Mouse (Mus musculus): ENCODE results near the gene Kpna2. TPM values are rescaled to one million over a fixed set of nuclear protein-coding genes. Genes with fewer than 3 reads are reported as not detected.
A peak's percentile ranks its signal among the peaks of the same experiment; 100 is the strongest.
"Not testable (repeated sequence)": the region's sequence is repeated elsewhere in the genome, so short reads cannot be mapped to it uniquely, and the experiment has no call there.

Kpna2 gene
- polyA plus RNA-seq, 1 experiment from 2014 or later, result 444 TPM

DNA sequence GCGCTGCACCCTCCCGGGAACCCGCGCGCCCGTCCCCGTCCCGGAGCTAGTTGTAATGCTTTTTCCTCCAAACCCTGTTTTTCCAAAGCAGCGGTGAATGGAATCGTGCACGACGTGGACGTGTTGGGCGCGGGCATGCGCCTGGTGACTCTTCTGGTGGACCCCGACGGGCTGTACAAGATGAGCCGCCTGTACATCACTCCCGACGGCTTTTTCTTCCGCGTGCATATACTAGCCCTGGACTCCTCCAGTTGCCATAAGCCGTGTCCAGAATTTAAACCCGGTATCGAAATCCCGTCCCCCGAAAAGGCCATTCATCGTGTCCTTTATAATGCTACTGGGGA, 28.9 kb upstream of the Kpna2 start:
- peak overlapping the region; percentile 64 for H3K4me2 ChIP-seq (replicated peaks)
- peak overlapping the region; percentile 74 for H3K27ac ChIP-seq
- H3K36me3 ChIP-seq, result no peaks in the 10 kb centered on the region
- peak overlapping the region; percentile 64 for H3K4me3 ChIP-seq
- H3K27me3 ChIP-seq, result peaks cover 21% of the 10 kb centered on the region
- H3K9ac ChIP-seq, result peak overlapping the region; percentile 70
- peak; percentile 58; the same call in 1 of the 2 replicates for ATAC-seq (ENCODE audit: insufficient number of reproducible peaks, insufficient read depth, low FRiP score, low TSS enrichment)
- H3K4me1 ChIP-seq, result peaks cover 30% of the 10 kb centered on the region
- no peaks in the 10 kb centered on the region for H3K9me3 ChIP-seq
- WGBS, result 3% methylated on average over 28 of the region's 29 CpGs

DNA sequence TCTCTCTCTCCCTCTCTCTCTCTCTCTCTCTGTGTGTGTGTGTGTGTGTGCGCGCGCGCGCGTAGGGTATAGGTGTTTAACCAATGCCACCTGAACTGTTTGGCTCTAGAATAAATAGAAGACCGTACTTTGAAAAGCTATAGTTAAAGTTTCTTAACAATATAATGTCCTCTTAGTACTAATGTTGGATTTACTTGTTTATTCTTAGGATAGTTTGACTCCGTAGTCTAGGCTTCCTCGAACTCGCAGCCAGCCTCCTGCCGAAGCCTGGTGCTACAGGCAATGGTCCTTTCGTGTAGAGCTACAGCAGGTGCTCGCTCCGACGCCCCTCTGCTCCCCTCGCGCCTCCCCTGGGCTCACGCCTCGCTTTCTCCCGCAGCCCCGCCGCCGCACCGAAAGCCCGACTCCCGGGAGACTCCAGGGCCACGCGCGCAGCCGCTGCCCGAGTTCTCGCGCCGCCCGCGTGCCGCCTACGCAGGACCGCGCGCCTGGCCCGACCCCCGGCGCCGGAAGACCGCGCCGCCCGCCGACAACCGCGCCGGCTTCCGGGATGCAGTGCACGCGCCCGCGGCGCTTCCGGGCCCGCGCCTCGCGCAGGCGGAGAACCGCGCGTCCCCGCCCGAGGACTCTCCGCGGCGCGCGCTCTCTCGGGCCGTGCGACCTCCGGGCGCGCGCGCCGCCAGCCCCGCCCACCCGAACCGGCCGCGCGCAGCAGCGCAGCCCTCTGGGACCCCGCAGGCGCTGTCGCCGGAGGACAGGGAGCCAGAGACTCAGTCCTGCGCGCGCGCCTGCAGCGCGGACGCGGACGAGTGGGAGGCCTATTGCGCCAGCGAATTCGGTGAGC, 28.3 kb upstream of the Kpna2 start:
- H3K27me3 ChIP-seq, result peaks cover 21% of the 10 kb centered on the region
- H3K4me3 ChIP-seq, result peak overlapping the region; percentile 64
- ATAC-seq (ENCODE audit: insufficient number of reproducible peaks, insufficient read depth, low FRiP score, low TSS enrichment), result peak; percentile 81
- H3K9me3 ChIP-seq, result no peaks in the 10 kb centered on the region
- peaks cover 30% of the 10 kb centered on the region for H3K4me1 ChIP-seq
- H3K9ac ChIP-seq, result peak overlapping the region; percentile 70
- 2% methylated on average over 86 of the region's 107 CpGs for WGBS
- no peaks in the 10 kb centered on the region for H3K36me3 ChIP-seq
- peak overlapping the region; percentile 74 for H3K27ac ChIP-seq
- peak overlapping the region; percentile 64 for H3K4me2 ChIP-seq (replicated peaks)

DNA sequence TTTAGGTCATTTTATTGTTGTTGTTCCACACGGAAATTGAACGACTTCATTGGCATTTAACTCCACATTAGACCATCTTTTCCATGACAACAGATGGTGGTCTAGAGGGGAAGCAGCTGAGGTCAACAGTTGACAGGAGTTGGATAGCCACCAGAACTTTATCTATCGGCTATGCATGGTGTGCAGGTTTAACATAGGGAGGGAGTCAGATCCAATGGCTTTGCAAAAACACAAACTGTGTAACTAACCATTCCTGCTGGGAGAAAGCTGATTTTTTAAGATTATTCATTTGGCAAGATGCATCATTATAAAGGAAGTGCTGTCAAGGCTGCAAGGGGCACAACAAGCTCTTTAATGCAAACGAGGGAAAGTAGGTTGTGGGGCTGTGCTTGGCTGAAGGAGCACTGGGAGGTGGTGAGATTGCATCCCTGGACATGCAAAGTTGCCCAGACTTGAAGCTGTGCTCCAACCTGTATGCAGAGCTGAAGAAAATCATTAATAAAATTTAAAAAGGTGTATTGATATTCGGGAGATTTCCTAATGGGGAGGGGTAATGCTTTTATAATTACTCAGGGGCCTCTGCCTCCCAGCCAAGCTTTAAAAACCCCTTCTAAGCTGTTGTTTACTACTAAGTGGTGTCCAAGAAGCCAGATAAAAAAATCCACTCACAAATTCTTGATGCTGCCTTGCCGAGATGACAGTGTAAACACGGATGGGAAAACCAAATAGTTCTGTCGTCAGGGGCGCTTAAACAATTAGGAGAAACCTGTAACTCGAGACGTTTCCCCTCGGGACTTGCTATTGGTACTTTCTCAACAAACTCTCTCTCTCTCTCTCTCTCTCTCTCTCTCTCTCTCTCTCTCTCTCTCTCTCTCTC, 27.5 kb upstream of the Kpna2 start:
- Histone ChIP-seq H3K27me3 (peaks cover 21% of the 10 kb centered on the region), H3K4me2 (replicated peaks) (peak overlapping the region; percentile 64), H3K9me3 (no peaks in the 10 kb centered on the region), H3K27ac (no peak overlapping the region), H3K9ac (no peak overlapping the region), H3K4me1 (peaks cover 30% of the 10 kb centered on the region), H3K4me3 (peak overlapping the region; percentile 64), H3K36me3 (no peaks in the 10 kb centered on the region)
- no peak for ATAC-seq (ENCODE audit: insufficient number of reproducible peaks, insufficient read depth, low FRiP score, low TSS enrichment)
- 9% methylated on average over 12 of the region's 12 CpGs for WGBS

- H3K4me1 ChIP-seq, result peaks cover 30% of the 10 kb centered on the region
- H3K27ac ChIP-seq, result no peak within 1 kb of the TSS
- H3K9me3 ChIP-seq, result no peaks in the 10 kb centered on the region
- peak within 1 kb of the TSS; percentile 46 for H3K4me3 ChIP-seq
- peaks cover 21% of the 10 kb centered on the region for H3K27me3 ChIP-seq
- WGBS, result under 1% methylated on average over 45 of the region's 45 CpGs
- no peaks in the 10 kb centered on the region for H3K36me3 ChIP-seq
- peak within 1 kb of the TSS; percentile 86 for H3K4me2 ChIP-seq (replicated peaks)
- ATAC-seq (ENCODE audit: insufficient number of reproducible peaks, insufficient read depth, low FRiP score, low TSS enrichment), result no peak
- peak within 1 kb of the TSS; percentile 37 for H3K9ac ChIP-seq
These were observed 26.3 kb upstream of the Kpna2 start, which contains the start of gene 1810010H24Rik for GRCm38 (mm10) chr11:107025411-107026321. Gene 1810010H24Rik (plus strand): TSS chr11:107025681.

DNA sequence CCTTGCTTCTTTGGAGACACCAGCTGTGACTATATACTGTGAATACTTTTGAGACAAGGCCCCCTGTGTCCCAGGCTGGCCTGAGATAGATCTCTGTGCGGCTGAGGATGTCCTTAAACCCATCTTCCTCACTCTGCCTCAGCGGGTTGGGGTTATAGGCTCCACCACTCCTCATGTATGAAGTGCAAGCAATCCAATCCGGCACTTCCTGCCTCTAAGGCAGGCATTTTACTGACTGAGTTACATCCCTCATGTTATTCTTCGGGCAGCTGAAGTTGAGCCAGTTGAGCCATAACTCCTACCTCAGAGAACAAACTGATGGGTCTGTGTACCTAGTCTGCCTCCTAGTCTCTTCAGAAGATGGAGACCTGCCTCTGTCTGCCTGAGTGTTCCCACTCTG, 25.1 kb upstream of the Kpna2 start:
- H3K27me3 ChIP-seq, result peaks cover 21% of the 10 kb centered on the region
- no peaks in the 10 kb centered on the region for H3K9me3 ChIP-seq
- no peak overlapping the region for H3K9ac ChIP-seq
- 47% methylated on average over 4 of the region's 4 CpGs for WGBS
- H3K4me3 ChIP-seq, result no peak overlapping the region
- H3K27ac ChIP-seq, result no peak overlapping the region
- no peak for ATAC-seq (ENCODE audit: insufficient number of reproducible peaks, insufficient read depth, low FRiP score, low TSS enrichment)
- H3K4me2 ChIP-seq (replicated peaks), result peak overlapping the region; percentile 86
- peaks cover 30% of the 10 kb centered on the region for H3K4me1 ChIP-seq
- no peaks in the 10 kb centered on the region for H3K36me3 ChIP-seq

DNA sequence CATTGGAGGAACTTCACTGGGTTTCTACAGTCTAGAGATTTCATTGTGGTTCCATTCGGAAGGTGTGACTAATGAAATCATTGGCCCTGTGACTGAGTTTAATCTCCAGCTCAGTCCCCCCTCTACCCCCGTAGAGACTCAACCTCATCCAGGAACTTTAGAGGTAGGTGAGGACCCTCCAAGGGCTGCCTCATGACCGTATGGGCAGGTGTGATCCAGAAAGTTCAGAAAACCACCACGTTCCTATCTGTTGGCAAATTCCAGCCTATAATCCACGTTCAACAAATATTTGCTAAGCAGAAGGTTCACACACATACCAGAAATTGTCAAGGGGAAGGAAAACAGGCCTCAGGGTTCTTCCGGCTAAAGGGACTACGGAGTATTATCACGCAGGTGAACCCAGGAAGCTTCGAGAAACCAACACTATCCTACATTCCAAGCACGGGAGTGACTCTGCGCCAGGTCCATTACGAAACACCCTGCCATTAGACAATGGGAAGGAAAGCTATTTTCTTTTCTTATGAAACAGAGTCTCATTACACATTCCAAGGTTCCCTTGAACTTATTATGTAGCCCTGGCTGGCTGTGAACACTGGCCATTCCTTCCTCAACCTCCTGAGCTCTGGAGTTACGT, 22.8 kb upstream of the Kpna2 start:
- H3K4me1 ChIP-seq, result peaks cover 30% of the 10 kb centered on the region
- H3K27ac ChIP-seq, result no peak overlapping the region
- H3K36me3 ChIP-seq, result no peaks in the 10 kb centered on the region
- no peak overlapping the region for H3K4me2 ChIP-seq (replicated peaks)
- ATAC-seq (ENCODE audit: insufficient number of reproducible peaks, insufficient read depth, low FRiP score, low TSS enrichment), result no peak
- H3K9me3 ChIP-seq, result no peaks in the 10 kb centered on the region
- peaks cover 21% of the 10 kb centered on the region for H3K27me3 ChIP-seq
- 89% methylated on average over 13 of the region's 13 CpGs for WGBS
- no peak overlapping the region for H3K9ac ChIP-seq
- no peak overlapping the region for H3K4me3 ChIP-seq

- H3K9me3 ChIP-seq; ATAC-seq (ENCODE audit: insufficient number of reproducible peaks, insufficient read depth, low FRiP score, low TSS enrichment); H3K4me1 ChIP-seq; H3K27ac ChIP-seq; H3K36me3 ChIP-seq; H3K9ac ChIP-seq; H3K4me3 ChIP-seq; H3K4me2 ChIP-seq (replicated peaks); H3K27me3 ChIP-seq: not testable (repeated sequence)
- 93% methylated on average over 5 of the region's 5 CpGs for WGBS
These were observed 20.4 kb upstream of the Kpna2 start for GRCm38 (mm10) chr11:107019722-107020121.

DNA sequence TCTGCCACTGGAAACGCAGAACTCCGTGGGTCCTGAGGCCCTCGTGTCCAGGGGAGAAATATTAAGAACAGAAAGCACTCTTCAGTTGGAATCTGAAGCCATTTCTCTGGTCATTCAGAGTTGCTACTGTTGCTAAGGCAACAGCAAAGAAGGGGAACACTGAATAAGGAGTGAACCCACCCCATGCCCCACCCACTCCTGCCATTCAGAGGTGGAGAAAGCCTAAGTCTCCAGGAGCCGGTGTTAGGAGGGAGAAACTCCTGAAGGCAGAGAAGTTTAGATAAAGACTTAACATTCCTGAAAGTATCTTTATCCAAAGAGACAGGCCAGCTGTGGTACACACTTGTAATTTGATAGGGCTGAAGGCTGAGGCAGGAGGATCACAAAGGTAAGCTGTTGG, 20.0 kb upstream of the Kpna2 start:
- 0 out of 2 replicates have a peak, but pooled peaks cover 2% of the 10 kb centered on the region for H3K27me3 ChIP-seq
- H3K27ac ChIP-seq, result no peak overlapping the region
- H3K9ac ChIP-seq, result no peak overlapping the region
- H3K4me1 ChIP-seq, result peaks cover 3% of the 10 kb centered on the region
- no peak overlapping the region for H3K4me3 ChIP-seq
- WGBS, result 68% methylated on average over 4 of the region's 4 CpGs
- no peaks in the 10 kb centered on the region for H3K36me3 ChIP-seq
- ATAC-seq (ENCODE audit: insufficient number of reproducible peaks, insufficient read depth, low FRiP score, low TSS enrichment), result no peak
- no peaks in the 10 kb centered on the region for H3K9me3 ChIP-seq
- no peak overlapping the region for H3K4me2 ChIP-seq (replicated peaks)

GRCm38 (mm10) chr11:107018606-107019005, 19.3 kb upstream of the Kpna2 start:
- Histone ChIP-seq H3K27me3 (no peaks in the 10 kb centered on the region), H3K9ac (no peak overlapping the region)
- 35% methylated on average over 8 of the region's 8 CpGs for WGBS

GRCm38 (mm10) chr11:107017339-107017886, 18.1 kb upstream of the Kpna2 start:
- Histone ChIP-seq H3K4me1 (no peaks in the 10 kb centered on the region), H3K36me3 (no peaks in the 10 kb centered on the region), H3K4me3 (no peak overlapping the region), H3K9ac (no peak overlapping the region), H3K27ac (no peak overlapping the region), H3K4me2 (replicated peaks) (no peak overlapping the region), H3K9me3 (no peaks in the 10 kb centered on the region), H3K27me3 (no peaks in the 10 kb centered on the region)
- WGBS, result 52% methylated on average over 6 of the region's 6 CpGs
- ATAC-seq (ENCODE audit: insufficient number of reproducible peaks, insufficient read depth, low FRiP score, low TSS enrichment), result no peak

More at GRCm38 (mm10) chr11:107018606-107019005, 19.3 kb upstream of the Kpna2 start:
- Histone ChIP-seq H3K9me3 (no peaks in the 10 kb centered on the region), H3K4me2 (replicated peaks) (no peak overlapping the region), H3K27ac (no peak overlapping the region), H3K4me3 (no peak overlapping the region), H3K4me1 (no peaks in the 10 kb centered on the region), H3K36me3 (no peaks in the 10 kb centered on the region)
- ATAC-seq (ENCODE audit: insufficient number of reproducible peaks, insufficient read depth, low FRiP score, low TSS enrichment), result no peak
